Mouse (Mus musculus) brain, embryonic 14.5 days (tissue): ENCODE data around the gene Ube4a.

Experiments
- CTCF ChIP-seq: fragments of 200-500 bp; IDR thresholded peaks from 2 replicates; pipeline ENCODE4 v1.5.1; 2012; ENCODE audit warnings: inconsistent platforms, mild to moderate bottlenecking, moderate library complexity, borderline replicate concordance; ENCODE audit not compliant: insufficient read depth, insufficient read length; ENCODE audit errors: extremely low read depth
- POLR2A ChIP-seq: fragments of 200-500 bp; IDR thresholded peaks from 2 replicates; pipeline ENCODE4 v1.6.1; 2012; ENCODE audit warnings: mild to moderate bottlenecking, inconsistent platforms, borderline replicate concordance; ENCODE audit not compliant: poor library complexity, insufficient read depth, insufficient read length, severe bottlenecking; ENCODE audit errors: extremely low read depth

- TF ChIP-seq CTCF (no peak), POLR2A (no peak)
Observed at GRCm38 (mm10) chr9:45007404-45007803, 42.0 kb upstream of the Ube4a start.
